Mouse (Mus musculus) liver, adult (tissue): Measurements from ENCODE around the gene Dedd2.

Source experiments
- GATA4 ChIP-seq: IDR thresholded peaks from 2 replicates; pipeline ENCODE4 v1.6.1; 2014; ENCODE audit warnings: mild to moderate bottlenecking, low read length; ENCODE audit not compliant: insufficient replicate concordance

Dedd2 gene

GRCm38 (mm10) chr7:25220457-25221101, at the start of gene Dedd2:
Gene Dedd2, minus strand, starts transcription at chr7:25220615.
- no peak for TF ChIP-seq GATA4

DNA sequence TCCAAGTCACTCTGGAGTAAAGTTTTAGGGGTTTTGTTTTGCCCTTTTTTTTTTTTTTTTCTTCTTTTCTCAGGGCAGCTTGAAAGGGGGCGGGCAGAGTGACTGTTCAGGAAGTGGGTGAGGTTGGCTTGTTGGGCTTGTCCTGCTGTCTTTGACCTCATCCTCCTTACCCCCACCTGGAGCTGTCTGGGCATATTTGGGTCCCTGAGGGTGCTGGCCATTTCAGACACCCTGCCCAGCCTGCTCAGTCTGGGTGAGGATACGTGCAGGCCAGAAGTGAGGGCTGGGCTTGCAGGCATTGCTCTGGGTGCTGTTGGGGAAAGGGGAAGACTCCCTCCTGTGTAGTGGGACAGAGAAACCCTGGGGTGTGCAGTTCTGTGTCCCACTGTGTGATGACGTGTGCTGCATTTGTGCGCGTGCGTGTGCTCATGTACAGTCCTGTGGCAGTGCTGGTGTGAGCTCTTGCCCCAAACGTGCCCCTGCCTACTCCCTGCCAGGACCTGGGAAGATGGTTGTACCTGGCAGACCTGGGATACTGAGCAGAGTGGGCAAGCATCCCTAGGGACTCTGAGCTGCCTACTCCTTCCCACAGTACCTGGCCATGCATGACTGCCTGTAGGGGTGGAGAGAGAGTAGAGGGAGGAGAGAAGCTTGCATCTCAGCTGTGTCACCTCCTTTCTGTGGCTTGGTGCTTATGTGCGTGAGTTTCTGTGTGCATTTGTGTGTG, 49.3 kb upstream of the Dedd2 start:
- no peak for TF ChIP-seq GATA4

GRCm38 (mm10) chr7:25269029-25269428, 48.6 kb upstream of the Dedd2 start:
- no peak for TF ChIP-seq GATA4

DNA sequence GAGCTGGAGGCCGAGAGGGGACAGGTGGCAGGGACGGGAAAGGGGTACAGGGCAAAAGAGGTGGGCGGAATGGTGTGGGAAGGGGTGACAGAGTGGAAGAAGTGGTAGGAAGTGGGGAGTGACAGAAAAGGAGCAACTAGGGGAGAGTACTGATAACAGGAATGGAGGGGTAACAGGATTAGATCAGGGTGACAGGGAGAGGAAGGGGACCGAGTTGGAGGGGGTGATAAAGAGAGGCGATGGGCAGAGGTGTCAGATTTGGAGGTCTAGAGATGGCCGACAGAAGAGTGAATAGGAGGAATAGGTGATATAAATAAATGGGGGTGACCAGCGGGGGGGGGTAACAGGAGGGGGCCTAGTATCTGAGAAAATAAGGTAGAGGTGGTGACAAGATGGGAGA, 48.2 kb upstream of the Dedd2 start:
- TF ChIP-seq GATA4: no peak

DNA sequence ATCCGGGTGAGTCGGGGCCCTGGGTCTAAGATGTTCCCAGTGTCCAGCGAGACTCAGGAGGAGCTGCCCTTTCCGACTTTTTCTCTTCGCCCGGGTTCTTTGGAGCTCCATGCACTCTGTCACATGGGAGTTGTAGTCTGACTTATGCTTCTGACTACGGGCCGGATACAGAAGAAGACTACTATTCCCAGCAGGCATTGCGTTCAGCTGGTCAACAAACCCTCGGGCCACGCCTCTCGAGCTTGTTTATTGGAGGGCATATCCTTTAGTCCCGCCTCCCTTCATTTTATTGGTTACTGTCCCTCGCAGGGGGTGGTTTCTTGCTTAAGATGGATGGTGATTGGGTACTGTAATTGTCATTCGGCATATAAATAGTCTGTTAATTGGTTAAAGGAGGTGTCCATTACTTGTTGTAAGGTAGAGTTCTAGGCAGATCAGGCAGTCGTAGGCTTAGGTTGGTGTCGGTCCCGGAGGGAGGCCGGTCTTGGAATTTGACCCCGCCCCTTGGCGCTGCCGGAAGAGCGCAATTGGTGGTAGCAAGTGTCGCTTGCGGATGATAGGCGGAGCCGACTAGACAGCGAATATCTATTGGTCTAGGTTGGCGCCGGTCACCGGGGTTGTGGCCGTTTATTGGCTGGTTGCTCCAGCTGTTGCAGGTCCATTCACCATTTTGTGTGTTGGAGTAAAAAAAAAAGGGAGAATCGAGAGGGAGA, 47.5 kb upstream of the Dedd2 start:
- TF ChIP-seq GATA4: no peak; the same call in 1 of the 2 replicates

- no peak for TF ChIP-seq GATA4
These were observed 46.9 kb upstream of the Dedd2 start, which contains the start of gene Cic for GRCm38 (mm10) chr7:25267301-25267750. Gene Cic, plus strand, starts transcription at chr7:25267704.

GRCm38 (mm10) chr7:25266180-25266962, 46.0 kb upstream of the Dedd2 start:
- TF ChIP-seq GATA4: no peak

- no peak for TF ChIP-seq GATA4
These were observed 43.8 kb upstream of the Dedd2 start for GRCm38 (mm10) chr7:25263968-25264870.

DNA sequence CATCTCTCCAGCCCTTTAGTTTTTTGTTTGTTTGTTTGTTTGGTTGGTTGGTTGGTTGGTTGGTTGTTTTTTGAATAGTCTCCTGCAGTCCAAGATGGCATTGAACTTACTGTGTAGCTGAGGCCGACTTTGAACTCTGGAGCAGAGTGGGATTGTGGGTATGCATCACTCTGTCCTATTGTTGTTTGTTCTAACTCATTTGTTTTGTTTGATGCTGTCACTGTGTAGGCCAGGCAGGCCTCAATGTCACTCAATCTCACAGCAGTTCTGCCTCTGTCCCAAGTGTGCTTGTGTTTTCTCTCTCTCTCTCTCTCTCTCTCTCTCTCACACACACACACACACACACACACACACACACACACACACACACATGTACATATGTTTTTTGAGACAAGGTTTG, 41.5 kb upstream of the Dedd2 start:
- no peak for TF ChIP-seq GATA4

GRCm38 (mm10) chr7:25251822-25252221, 31.4 kb upstream of the Dedd2 start:
- TF ChIP-seq GATA4: no peak

- TF ChIP-seq GATA4: no peak
These were observed 30.8 kb upstream of the Dedd2 start for GRCm38 (mm10) chr7:25251071-25251791.

GRCm38 (mm10) chr7:25250141-25250972, 29.9 kb upstream of the Dedd2 start, which contains the start of gene Erf:
Gene Erf, minus strand, starts transcription at chr7:25250761.
- peak; percentile 10; the same call in 1 of the 2 replicates for TF ChIP-seq GATA4

- no peak for TF ChIP-seq GATA4
These were observed 29.1 kb upstream of the Dedd2 start for GRCm38 (mm10) chr7:25249314-25250140.
